Mouse (Mus musculus) megakaryocyte, adult 5-6 weeks (primary cell): ENCODE results near the gene Ngef. TPM values are rescaled to one million over a fixed set of nuclear protein-coding genes. Genes with fewer than 3 reads are reported as not detected.
"Not testable (repeated sequence)": the region's sequence is repeated elsewhere in the genome, so short reads cannot be mapped to it uniquely, and the experiment has no call there.

ENCODE experiments used
- ATAC-seq: 2 replicates; pipeline ENCODE4 v1.8.0; 2016; ENCODE audit warnings: mild to moderate bottlenecking, inconsistent platforms; ENCODE audit not compliant: poor library complexity, severe bottlenecking
- total RNA-seq, 2 experiments: library from RNA; stranded (forward) in 1 of 2; stranded (reverse) in 1 of 2; fragments of 153-499, 151-499 nt in 1 of 2; fragments of 221-1000, 200-1000 nt in 1 of 2; gene quantifications; 2 replicates each; pipeline versions ENCODE4 v1.2.3 to v1.2.4; 2015 to 2017

The Ngef gene
- total RNA-seq, 2 experiments from 2014 or later, result not detected

DNA sequence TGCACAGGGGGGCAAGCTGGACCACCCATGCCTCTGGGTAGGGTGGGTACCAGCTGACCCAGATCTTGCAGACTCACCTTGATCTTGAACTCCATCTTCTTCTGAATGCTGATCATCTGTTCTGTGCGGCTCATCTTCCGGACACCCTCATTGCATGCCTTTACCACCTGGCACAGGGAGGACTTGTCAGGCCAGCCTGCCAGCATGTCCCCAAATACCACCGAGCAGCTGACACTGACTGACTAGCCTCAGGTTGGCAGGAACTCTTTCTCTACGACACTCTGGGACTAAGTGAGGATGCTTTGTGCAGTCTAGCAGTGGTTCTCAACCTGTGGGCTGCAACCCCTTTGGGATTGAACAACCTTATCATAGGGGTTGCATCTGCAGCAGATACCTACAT is 91.1 kb downstream of the Ngef start:
- no peak for ATAC-seq

DNA sequence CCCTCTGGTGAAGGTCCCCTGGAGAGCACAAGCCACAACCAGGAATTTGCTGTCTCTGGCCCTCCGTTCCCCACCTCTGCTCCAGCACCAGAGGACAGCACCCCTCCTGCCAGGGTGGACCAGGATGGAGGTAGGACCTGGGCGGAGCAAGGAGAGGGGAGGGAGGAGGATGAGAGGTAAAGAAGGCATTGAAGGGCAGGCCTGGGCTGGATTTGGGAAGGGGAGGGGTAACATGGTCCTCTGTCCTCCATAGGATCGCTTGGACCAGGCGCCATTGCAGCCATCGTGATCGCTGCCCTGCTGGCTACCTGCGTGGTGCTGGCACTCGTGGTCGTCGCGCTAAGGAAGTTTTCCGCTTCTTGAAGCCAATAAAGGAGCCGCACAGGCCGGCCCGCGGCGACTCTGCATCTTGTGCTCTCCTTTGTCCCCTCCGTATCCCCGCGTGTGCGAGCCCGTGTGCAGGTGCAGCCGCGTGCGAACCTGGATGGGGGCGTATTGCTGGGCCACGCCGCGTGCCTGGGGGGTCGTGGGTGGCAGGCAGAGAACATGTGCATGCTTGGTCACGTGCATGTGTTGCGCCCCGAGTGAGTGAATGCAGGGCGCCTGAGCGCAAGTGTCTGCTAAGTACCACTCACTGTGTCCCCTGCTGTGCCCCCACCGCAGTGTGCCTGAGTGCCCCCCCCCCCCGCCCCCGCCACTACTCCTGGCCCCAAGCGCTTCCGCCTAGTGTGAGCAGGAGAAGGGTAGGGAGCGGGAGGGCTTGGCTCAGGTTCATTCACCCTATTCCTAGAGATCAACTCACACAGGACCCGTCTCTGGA is 98.4 kb downstream of the Ngef start:
- ATAC-seq, result no peak

DNA sequence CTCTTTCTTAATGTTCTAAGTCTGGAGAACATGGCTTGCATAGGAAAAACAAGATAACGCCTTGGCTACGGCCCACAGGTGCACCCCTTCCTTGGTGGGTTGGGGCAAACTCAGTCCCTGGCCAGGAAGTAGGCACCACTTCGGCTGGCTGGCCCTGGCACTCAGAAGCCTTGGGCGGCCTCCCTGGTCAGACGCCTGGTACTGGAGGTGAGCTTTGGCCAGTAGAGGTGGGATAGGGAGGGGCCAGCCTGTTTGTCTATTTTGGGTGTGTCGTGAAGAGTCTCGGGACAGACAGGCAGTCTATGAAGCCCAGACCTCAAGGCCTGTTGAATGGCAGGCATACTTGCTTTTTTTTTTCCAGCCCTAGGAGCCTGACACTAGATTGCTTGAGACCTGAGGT is 101.1 kb downstream of the Ngef start:
- no peak for ATAC-seq

DNA sequence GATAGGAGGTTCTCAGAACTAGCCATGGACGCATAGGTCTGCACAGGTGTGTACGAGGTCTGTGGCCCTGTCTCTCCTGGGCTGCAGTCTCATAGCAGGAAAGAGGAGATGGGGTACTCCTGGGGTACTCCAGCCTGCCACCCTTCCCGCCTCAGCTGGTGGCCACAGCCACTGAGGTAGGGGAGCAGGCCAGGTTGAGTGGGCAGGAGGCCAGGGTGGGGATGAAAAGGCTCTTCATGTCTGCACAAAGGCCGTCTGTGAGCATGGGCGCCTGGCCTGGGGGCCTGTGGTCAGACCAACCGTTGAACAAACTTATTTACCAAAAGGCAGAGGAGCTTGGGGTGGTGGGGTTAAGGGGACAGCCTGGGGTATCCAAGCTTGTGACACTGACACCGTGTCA is 101.8 kb downstream of the Ngef start:
- ATAC-seq, result no peak

DNA sequence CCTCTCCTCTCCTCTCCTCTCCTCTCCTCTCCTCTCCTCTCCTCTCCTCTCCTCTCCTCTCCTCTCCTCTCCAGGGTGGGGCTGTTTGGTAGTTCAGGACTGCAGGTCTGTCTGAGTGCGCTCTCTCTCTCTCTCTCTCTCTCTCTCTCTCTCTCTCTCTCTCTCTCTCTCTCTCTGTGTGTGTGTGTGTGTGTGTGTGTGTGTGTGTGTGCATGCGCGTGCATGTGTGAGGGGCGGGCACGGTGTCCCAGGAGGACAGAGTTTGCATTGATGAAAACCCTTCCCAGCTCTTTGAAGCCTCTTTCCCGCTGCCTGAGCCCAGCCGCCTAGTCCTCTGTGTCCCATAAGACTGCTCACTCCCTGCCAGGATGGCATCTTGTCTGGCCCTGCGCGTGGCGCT is 103.7 kb downstream of the Ngef start, which contains the start of gene Snorc:
TSS of gene Snorc (plus strand) at position 301 of the 400 bp plus-strand sequence.
- not testable (repeated sequence) for ATAC-seq

DNA sequence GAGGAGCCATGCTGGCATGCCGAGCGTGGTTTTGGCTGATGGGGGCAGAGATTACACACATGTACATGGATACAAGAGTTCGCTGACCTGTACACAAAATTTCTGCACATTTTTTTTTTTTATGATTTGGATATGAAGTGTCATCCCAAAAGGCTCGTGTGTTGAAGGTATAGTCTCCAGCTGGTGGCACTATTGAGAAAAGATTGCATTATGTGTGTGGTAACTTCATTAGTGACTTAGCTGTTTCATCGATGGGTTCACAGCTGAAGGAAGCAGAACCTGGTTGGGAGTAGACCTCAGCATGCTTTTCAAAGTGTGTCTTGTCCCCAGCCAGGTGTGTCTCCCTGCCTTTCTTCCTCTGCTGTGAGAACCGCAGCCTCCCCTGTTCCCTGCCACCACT is 105.3 kb downstream of the Ngef start:
- peak; percentile 79 for ATAC-seq

DNA sequence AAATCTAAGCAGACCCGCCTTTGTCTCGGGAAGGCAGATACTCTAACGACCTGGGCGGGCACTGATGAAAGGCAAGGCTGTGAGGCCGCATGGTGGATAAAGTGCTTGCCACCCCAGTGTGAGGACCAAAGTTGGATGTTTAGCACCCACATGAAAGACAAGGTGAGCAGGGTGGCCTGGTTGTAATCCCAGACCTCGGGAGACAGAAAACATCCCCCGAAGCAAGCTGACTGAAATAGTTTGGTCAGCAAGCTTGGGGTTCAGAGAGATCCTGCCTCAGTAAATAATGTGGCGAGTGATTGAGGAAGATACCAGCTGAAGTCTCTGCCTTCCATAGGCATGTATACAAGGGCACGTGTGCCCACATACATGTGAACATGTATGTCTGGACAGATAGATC is 106.2 kb downstream of the Ngef start:
- ATAC-seq, result no peak

DNA sequence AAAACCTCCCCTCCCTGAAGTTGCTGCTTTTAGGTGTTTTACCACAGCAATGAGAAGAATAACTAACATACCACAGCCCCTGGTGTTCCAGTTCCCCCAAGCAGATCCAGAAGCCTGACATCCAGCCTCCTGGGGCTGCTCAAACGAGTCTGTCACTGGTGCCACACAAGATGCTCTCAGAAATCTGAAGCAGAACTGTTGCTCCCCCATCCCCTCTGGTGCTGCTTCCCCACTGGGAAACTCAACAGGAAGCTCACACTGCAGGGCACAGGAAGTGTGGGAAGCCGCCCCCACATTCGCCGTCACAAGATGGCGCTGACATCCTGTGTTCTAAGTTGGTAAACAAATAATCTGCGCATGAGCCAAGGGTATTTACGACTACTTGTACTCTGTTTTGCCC is 113.8 kb downstream of the Ngef start:
- not testable (repeated sequence) for ATAC-seq

DNA sequence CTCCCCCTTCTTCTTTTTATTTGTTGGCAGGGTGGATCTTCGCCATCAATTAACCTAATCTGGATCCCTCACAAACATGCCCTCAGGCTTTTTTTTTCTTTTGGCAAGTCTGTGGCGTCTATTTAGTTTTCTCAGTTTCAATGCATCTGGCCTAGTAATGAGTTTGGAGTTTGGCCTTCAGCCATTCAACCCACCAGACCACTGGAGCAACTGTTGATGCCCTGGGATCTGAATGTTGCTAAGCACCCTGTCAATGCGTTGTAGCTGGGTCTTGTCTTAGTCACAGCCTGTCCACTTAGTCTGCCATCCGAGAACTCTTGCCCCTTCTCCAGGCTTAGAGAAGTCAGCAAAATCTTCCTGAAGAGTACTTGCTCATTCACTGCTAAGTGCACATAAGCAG is 115.6 kb downstream of the Ngef start:
- ATAC-seq, result no peak

DNA sequence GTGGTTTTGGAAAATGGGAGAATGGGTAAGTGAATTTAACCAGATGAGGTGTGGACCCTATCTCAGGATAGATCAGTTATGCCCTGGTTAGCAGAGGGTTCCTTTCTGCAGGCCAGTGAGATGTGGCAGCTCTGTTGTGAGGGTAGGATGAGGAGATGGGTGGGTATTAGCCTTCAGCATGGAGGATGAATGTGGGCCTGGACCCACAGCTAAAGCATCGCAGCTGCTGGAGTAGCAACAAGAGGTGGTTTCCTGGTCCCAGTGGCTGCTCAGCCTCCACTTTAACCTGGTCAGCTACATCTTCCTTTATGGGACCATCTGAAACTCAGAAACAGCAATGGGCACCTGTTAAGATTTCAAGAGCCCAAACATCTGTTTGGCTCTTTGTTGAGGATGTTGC is 117.2 kb downstream of the Ngef start:
- no peak for ATAC-seq

DNA sequence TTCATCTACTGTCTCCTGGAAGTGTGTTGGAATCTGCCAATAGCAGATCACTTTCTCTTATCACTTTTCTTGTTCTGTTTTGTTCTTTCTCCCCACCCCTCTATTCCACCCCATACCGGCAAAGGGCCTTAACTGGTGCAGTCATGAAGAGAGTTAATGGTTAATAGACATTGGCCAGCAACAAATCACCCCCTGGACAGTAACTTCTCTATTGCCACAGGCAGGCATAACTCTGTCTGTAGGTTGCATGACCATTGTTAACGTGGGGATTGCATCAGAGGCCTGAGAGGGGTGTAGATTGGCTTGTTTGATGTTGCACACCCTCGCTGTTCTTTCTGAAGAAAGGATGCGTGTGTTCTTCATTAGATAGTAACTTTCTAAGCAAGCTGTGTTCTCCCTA is 124.2 kb downstream of the Ngef start:
- ATAC-seq, result no peak

DNA sequence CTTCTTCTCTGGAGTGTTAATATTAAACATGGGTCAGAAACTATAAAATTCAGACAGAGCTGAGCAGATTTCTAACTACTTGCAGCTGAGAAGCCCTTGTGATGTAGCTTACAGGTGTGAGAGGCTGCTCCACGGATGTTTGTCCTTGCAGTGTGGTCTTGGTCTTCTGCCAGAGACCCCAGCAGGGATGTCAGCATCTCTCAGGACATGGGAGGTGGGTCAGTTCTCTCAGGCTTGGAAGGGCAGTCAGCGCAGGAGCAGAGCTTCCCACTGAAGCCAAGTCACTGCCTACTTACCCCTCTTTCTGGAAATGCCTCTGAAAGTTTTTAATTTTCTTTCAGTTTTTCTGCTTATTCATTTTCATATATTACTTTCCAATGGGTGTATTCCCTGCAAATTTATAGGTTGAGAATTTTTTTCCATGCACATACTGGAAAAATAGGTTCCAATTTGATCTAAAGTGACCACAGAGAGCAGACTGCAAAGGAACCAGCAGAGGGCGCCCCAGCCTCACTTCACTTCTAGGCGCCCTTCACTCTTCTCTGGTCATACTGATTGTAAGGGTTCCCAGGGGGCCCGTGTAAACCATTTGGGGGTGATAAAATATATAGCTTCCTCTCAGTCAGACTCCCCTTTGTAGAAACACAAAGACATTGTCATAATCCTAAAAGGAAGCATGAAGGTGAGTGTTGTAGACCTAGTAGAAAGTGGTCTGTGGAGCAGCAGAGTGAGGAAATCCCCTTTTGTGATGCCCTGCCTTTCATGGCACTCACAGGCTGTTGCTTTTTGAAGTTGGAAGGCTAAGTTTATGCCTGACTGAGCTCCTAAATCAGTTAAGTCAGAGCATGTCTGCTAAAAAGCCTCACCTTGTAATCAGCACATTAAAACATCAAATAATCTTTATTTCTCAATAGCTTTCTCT is 126.2 kb downstream of the Ngef start:
- ATAC-seq, result peak; percentile 59; the same call in 1 of the 2 replicates

DNA sequence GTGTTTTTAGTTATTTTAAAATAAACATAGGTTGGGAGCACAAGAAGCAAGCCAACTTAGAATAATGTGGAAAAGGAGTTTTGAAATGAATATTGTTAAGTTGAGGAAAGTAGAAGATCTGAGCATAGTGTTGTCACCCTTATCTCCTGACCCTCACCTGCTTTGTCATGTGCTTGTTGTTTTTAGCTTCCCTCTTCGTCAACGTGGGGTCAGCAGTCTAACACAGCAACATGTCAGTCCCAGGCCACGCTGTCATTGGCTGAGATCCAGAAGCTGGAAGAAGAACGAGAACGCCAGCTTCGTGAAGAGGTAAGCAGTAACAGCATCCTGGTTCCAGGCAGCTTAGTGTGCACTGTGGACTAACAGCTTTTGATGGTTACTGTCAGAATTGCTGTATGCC is 137.1 kb downstream of the Ngef start:
- ATAC-seq, result no peak

DNA sequence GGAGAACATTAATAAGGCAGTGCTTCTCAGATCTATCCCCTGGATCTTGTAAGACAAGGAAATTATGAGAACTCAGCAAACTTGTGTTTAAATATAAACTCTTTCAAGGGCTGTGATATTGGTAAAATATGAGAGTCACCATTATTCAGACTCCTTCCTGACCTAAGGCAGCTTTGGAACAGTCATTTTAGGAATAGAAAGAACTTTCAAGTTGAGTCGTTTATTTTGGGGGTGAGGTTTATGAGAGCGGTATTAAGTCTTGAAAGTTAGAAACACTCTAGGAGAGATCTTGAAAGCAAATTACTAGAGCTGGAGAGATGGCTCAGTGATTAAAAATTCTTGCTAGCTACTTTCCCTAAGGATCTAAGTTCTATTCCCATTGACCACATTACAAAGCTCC is 138.5 kb downstream of the Ngef start:
- ATAC-seq, result no peak

Other genes starting within 250 kb of the Ngef start
- 38.6 and 39.0 TPM in 2 replicates for gene Gigyf2, start 246.9 kb downstream of the Ngef start, total RNA-seq (2015)
- gene Gigyf2, start 246.9 kb downstream of the Ngef start, total RNA-seq (2017), result 87.4 and 90.8 TPM in 2 replicates
- not detected in 2 replicates for gene Kcnj13, start 179.1 kb downstream of the Ngef start, total RNA-seq (2015)
- not detected in 2 replicates for gene Kcnj13, start 179.1 kb downstream of the Ngef start, total RNA-seq (2017)
- gene Snorc, start 103.6 kb downstream of the Ngef start, total RNA-seq (2015), result not detected in 2 replicates
- not detected in 2 replicates for gene Snorc, start 103.6 kb downstream of the Ngef start, total RNA-seq (2017)
- gene Neu2, start 64.0 kb downstream of the Ngef start, total RNA-seq (2015), result not detected in 2 replicates
- not detected in 2 replicates for gene Neu2, start 64.0 kb downstream of the Ngef start, total RNA-seq (2017)
- 99.6 and 105 TPM in 2 replicates for gene Inpp5d, start 46.4 kb upstream of the Ngef start, total RNA-seq (2015)
- gene Inpp5d, start 46.4 kb upstream of the Ngef start, total RNA-seq (2017), result 88.0 and 148 TPM in 2 replicates
- 13.6 and 22.9 TPM in 2 replicates for gene Atg16l1, start 182.0 kb upstream of the Ngef start, total RNA-seq (2015)
- 33.9 and 38.5 TPM in 2 replicates for gene Atg16l1, start 182.0 kb upstream of the Ngef start, total RNA-seq (2017)
- 0.46 and 0.85 TPM in 2 replicates for gene Sag, start 229.8 kb upstream of the Ngef start, total RNA-seq (2015)
- 1.3 and 1.5 TPM in 2 replicates for gene Sag, start 229.8 kb upstream of the Ngef start, total RNA-seq (2017)